Mouse (Mus musculus) ES-Bruce4 (cell line): Measurements from ENCODE around the gene Map4k4. TPM values are rescaled to one million over a fixed set of nuclear protein-coding genes. Genes with fewer than 3 reads are reported as not detected.

Experiments used
- H3K27ac ChIP-seq: 2 replicates; pipeline ENCODE4 v1.5.1; 2012; ENCODE audit warnings: low read length, inconsistent platforms; ENCODE audit not compliant: insufficient read depth
- H3K27me3 ChIP-seq: 2 replicates; pipeline ENCODE4 v1.6.1; 2012; ENCODE audit warnings: mild to moderate bottlenecking, low read length, inconsistent platforms; ENCODE audit not compliant: control insufficient read depth, poor library complexity, insufficient read depth, severe bottlenecking
- H3K36me3 ChIP-seq: 2 replicates; pipeline ENCODE4 v1.6.1; 2012; ENCODE audit warnings: inconsistent platforms, mild to moderate bottlenecking, low read length, moderate library complexity; ENCODE audit not compliant: control insufficient read depth, poor library complexity, insufficient read depth, severe bottlenecking
- H3K4me1 ChIP-seq: one replicate; pipeline ENCODE4 v1.8.1; 2011; ENCODE audit warnings: low read length; ENCODE audit not compliant: control insufficient read depth, insufficient read depth
- H3K4me3 ChIP-seq: 2 replicates; pipeline ENCODE4 v1.5.1; 2011; ENCODE audit warnings: low read depth, mild to moderate bottlenecking, low read length
- H3K9ac ChIP-seq: 2 replicates; pipeline ENCODE4 v1.6.1; 2012; ENCODE audit warnings: low read depth, mild to moderate bottlenecking, inconsistent platforms; ENCODE audit not compliant: poor library complexity, severe bottlenecking
- H3K9me3 ChIP-seq: replicated peaks from 2 replicates; pipeline ENCODE4 v1.6.1; 2012; ENCODE audit warnings: mild to moderate bottlenecking, low read length, inconsistent platforms; ENCODE audit not compliant: control insufficient read depth, poor library complexity, insufficient read depth, severe bottlenecking
- CTCF ChIP-seq: IDR thresholded peaks from one replicate; pipeline ENCODE4 v1.8.1; 2011; ENCODE audit warnings: low read depth, low read length
- EP300 ChIP-seq: IDR thresholded peaks from 2 replicates; pipeline ENCODE4 v1.6.1; 2011; ENCODE audit warnings: low read depth, low read length; ENCODE audit not compliant: insufficient read depth
- POLR2A ChIP-seq: IDR thresholded peaks from one replicate; pipeline ENCODE4 v1.8.1; 2011; ENCODE audit warnings: low read length; ENCODE audit not compliant: insufficient read depth
- polyA plus RNA-seq: library from polyadenylated mRNA; stranded (reverse); fragments of >200 nt; gene quantifications from 2 replicates; pipeline ENCODE4 v1.2.4, GENCODE M21; 2011; ENCODE audit warnings: low read depth; ENCODE audit not compliant: missing spikeins, insufficient read depth, insufficient read length

Map4k4 gene
- polyA plus RNA-seq, 1 experiment = 308 TPM

GRCm38 (mm10) chr1:40055963-40056362, 155.2 kb downstream of the Map4k4 start:
- no peaks in the 10 kb centered on the region for H3K27me3 ChIP-seq
- no peak overlapping the region for H3K9ac ChIP-seq
- no peak overlapping the region for H3K4me3 ChIP-seq
- H3K9me3 ChIP-seq = no peaks in the 10 kb centered on the region
- TF ChIP-seq EP300 (no peak), CTCF (no peak), POLR2A (no peak)
- no peaks in the 10 kb centered on the region for H3K36me3 ChIP-seq
- H3K27ac ChIP-seq = no peak overlapping the region
- H3K4me1 ChIP-seq = peaks cover 4% of the 10 kb centered on the region

- H3K36me3 ChIP-seq = no peaks in the 10 kb centered on the region
- H3K9me3 ChIP-seq = no peaks in the 10 kb centered on the region
- H3K9ac ChIP-seq = no peak overlapping the region
- H3K4me1 ChIP-seq = peaks cover 4% of the 10 kb centered on the region
- no peaks in the 10 kb centered on the region for H3K27me3 ChIP-seq
- TF ChIP-seq POLR2A = no peak
- H3K27ac ChIP-seq = no peak overlapping the region
- H3K4me3 ChIP-seq = no peak overlapping the region
These were observed 156.6 kb downstream of the Map4k4 start for GRCm38 (mm10) chr1:40057351-40057750.

GRCm38 (mm10) chr1:40058013-40058412, 157.3 kb downstream of the Map4k4 start:
- TF ChIP-seq EP300 (no peak), CTCF (no peak), POLR2A (no peak)
- Histone ChIP-seq H3K9me3 (no peaks in the 10 kb centered on the region), H3K4me1 (peaks cover 4% of the 10 kb centered on the region)

GRCm38 (mm10) chr1:40059122-40059774, 158.5 kb downstream of the Map4k4 start:
- Histone ChIP-seq H3K36me3 (no peaks in the 10 kb centered on the region), H3K27me3 (no peaks in the 10 kb centered on the region), H3K27ac (no peak overlapping the region), H3K4me1 (peaks cover 4% of the 10 kb centered on the region), H3K9ac (no peak overlapping the region), H3K4me3 (no peak overlapping the region), H3K9me3 (no peaks in the 10 kb centered on the region)
- TF ChIP-seq EP300 = no peak
- no peak for TF ChIP-seq POLR2A
- TF ChIP-seq CTCF = no peak

More at GRCm38 (mm10) chr1:40058013-40058412, 157.3 kb downstream of the Map4k4 start:
- Histone ChIP-seq H3K9ac (no peak overlapping the region), H3K27ac (no peak overlapping the region), H3K4me3 (no peak overlapping the region), H3K36me3 (no peaks in the 10 kb centered on the region), H3K27me3 (no peaks in the 10 kb centered on the region)

- no peak overlapping the region for H3K27ac ChIP-seq
- H3K9me3 ChIP-seq = no peaks in the 10 kb centered on the region
- H3K9ac ChIP-seq = no peak overlapping the region
- peaks cover 4% of the 10 kb centered on the region for H3K4me1 ChIP-seq
- H3K27me3 ChIP-seq = no peaks in the 10 kb centered on the region
- TF ChIP-seq CTCF (no peak), EP300 (no peak), POLR2A (no peak)
- no peaks in the 10 kb centered on the region for H3K36me3 ChIP-seq
- H3K4me3 ChIP-seq = no peak overlapping the region
These were observed 160.6 kb downstream of the Map4k4 start for GRCm38 (mm10) chr1:40061359-40061758.

GRCm38 (mm10) chr1:40063409-40063808, 162.7 kb downstream of the Map4k4 start:
- TF ChIP-seq EP300 = no peak
- no peak for TF ChIP-seq POLR2A
- no peak for TF ChIP-seq CTCF
- Histone ChIP-seq H3K27me3 (no peaks in the 10 kb centered on the region), H3K4me3 (no peak overlapping the region), H3K27ac (no peak overlapping the region), H3K4me1 (no peaks in the 10 kb centered on the region), H3K36me3 (no peaks in the 10 kb centered on the region), H3K9me3 (no peaks in the 10 kb centered on the region), H3K9ac (no peak overlapping the region)
